Mouse (Mus musculus): ENCODE measurements around the gene Idh3g. TPM values are rescaled to one million over a fixed set of nuclear protein-coding genes. Genes with fewer than 3 reads are reported as not detected.
"Not testable (repeated sequence)": the region's sequence is repeated elsewhere in the genome, so short reads cannot be mapped to it uniquely, and the experiment has no call there.

Idh3g gene
- total RNA-seq, 2 experiments from 2014 or later: 187 to 203 TPM

- DNase-seq (ENCODE audit: low spot score in 2 of 2): peak in 1 of 2 experiments; percentile 25
Observed at GRCm38 (mm10) chrX:73758611-73759290, 27.9 kb downstream of the Idh3g start.

GRCm38 (mm10) chrX:73756334-73757140, 30.2 kb downstream of the Idh3g start, which contains the start of gene Plxnb3:
Gene Plxnb3, plus strand, starts transcription at chrX:73757090.
- no peak for DNase-seq (ENCODE audit: low spot score in 2 of 2)

GRCm38 (mm10) chrX:73748977-73749376, 37.7 kb downstream of the Idh3g start:
- no peak for DNase-seq (ENCODE audit: low spot score in 2 of 2)

- no peak for DNase-seq (ENCODE audit: low spot score in 2 of 2)
Observed at GRCm38 (mm10) chrX:73744774-73745481, 41.8 kb downstream of the Idh3g start.

- not testable (repeated sequence) for DNase-seq (ENCODE audit: low spot score in 2 of 2)
Observed at GRCm38 (mm10) chrX:73739841-73740240, 46.9 kb downstream of the Idh3g start.

GRCm38 (mm10) chrX:73739151-73739550, 47.5 kb downstream of the Idh3g start:
- no peak for DNase-seq (ENCODE audit: low spot score in 2 of 2)

GRCm38 (mm10) chrX:73738155-73738554, 48.5 kb downstream of the Idh3g start:
- DNase-seq (ENCODE audit: low spot score in 2 of 2): no peak

- no peak for DNase-seq (ENCODE audit: low spot score in 2 of 2)
Observed at GRCm38 (mm10) chrX:73730908-73731307, 55.8 kb downstream of the Idh3g start.

Other genes starting within 250 kb of the Idh3g start
- 1 to 10 TPM; 1.2 to 1.3 TPM for gene Dusp9, start 147.5 kb downstream of the Idh3g start, total RNA-seq (2021)
- gene Pnck, start 126.8 kb downstream of the Idh3g start, total RNA-seq (2021): 100 to 1,000 TPM in 1 of 2 experiments, 10 to 100 TPM in 1; 84.2 to 108 TPM
- gene Slc6a8, start 113.7 kb downstream of the Idh3g start, total RNA-seq (2021): 100 to 1,000 TPM in 1 of 2 experiments, 10 to 100 TPM in 1; 95.9 to 102 TPM
- 10 to 100 TPM; 79.2 to 91.3 TPM for gene Bcap31, start 70.7 kb downstream of the Idh3g start, total RNA-seq (2021)
- 10 to 100 TPM; 10.2 to 12.3 TPM for gene Abcd1, start 70.3 kb downstream of the Idh3g start, total RNA-seq (2021)
- 1 to 10 TPM; 7.7 to 7.9 TPM for gene Plxnb3, start 29.8 kb downstream of the Idh3g start, total RNA-seq (2021)
- 10 to 100 TPM in 1 of 2 experiments, 1 to 10 TPM in 1; 4.9 to 10.1 TPM for gene Srpk3, start 12.5 kb downstream of the Idh3g start, total RNA-seq (2021)
- 10 to 100 TPM; 75.0 to 88.2 TPM for gene Ssr4, start 131 bp upstream of the Idh3g start, total RNA-seq (2021)
- 100 to 1,000 TPM; 107 to 123 TPM for gene Pdzd4, start 38.1 kb upstream of the Idh3g start, total RNA-seq (2021)
- not detected for gene Avpr2, start 105.2 kb upstream of the Idh3g start, total RNA-seq (2021)
- 100 to 1,000 TPM; 133 to 151 TPM for gene L1cam, start 109.2 kb upstream of the Idh3g start, total RNA-seq (2021)
- 1 to 10 TPM; 3.7 to 3.8 TPM for gene Arhgap4, start 135.0 kb upstream of the Idh3g start, total RNA-seq (2021)
- 10 to 100 TPM; 50.9 to 59.8 TPM for gene Naa10, start 135.0 kb upstream of the Idh3g start, total RNA-seq (2021)
- 1 to 10 TPM; 7.2 to 7.5 TPM for gene Renbp, start 144.0 kb upstream of the Idh3g start, total RNA-seq (2021)
- gene Hcfc1, start 179.5 kb upstream of the Idh3g start, total RNA-seq (2021): 10 to 100 TPM; 67.0 to 69.2 TPM
- gene Irak1, start 237.0 kb upstream of the Idh3g start, total RNA-seq (2021): 10 to 100 TPM; 48.2 to 49.0 TPM